In genomic region chr4:123026597-123026996, GRCm38 (mm10) we compare ENCODE assay signal across 22 mouse cellular contexts. TPM values are rescaled to one million over a fixed set of nuclear protein-coding genes. Genes with fewer than 3 reads are reported as not detected.
DNase-seq lines count a peak whose midpoint lies in the region; ATAC-seq and TF ChIP-seq lines count a peak whose summit lies in the region.
"Had no signal": no experiment of that assay in that cellular context is flagged by ENCODE, and none has a peak within 500 bp of the region (broad histone marks: within the 10 kb centered on the region; RNA-seq: fewer than 3 reads in every experiment).

No protein-coding gene starts in this region.

- TF ChIP-seq CTCF in liver, adult 2 months (IDR thresholded peaks at IDR 0.05; ENCODE audit: low read depth, low read length): no peak
- TF ChIP-seq CTCF in CH12.LX (conservative IDR thresholded peaks at IDR 0.05 in 1 of 2, IDR thresholded peaks at IDR 0.05 in 1 of 2; ENCODE audit: low read depth in 2 of 2, low read length in 2 of 2): no peak
- no peak for TF ChIP-seq CTCF in small intestine, adult 2 months (IDR thresholded peaks at IDR 0.05; ENCODE audit: extremely low read depth, insufficient read length, insufficient replicate concordance, low read depth, low read length)

- peak; percentile 71; the same call in 1 of the 2 replicates for TF ChIP-seq EP300 in CH12.LX (IDR thresholded peaks at IDR 0.05; ENCODE audit: low read length)

- H3K4me2 ChIP-seq in liver, embryonic 11.5 days: no peak overlapping the region
- peak overlapping the region; percentile 77 for H3K4me2 ChIP-seq in CH12.LX (ENCODE audit: insufficient read depth, low read depth, poor library complexity, severe bottlenecking)
- no peak overlapping the region for H3K4me2 ChIP-seq in heart, embryonic 12.5 days
- H3K4me2 ChIP-seq: limb, embryonic 13.5 days; midbrain, embryonic 15.5 days; neural tube, embryonic 12.5 days had no signal

- peaks cover 24% of the 10 kb centered on the region for H3K79me2 ChIP-seq in liver, adult 2 months (ENCODE audit: control insufficient read depth, insufficient read depth, low read length)
- H3K79me2 ChIP-seq in CH12.LX (replicated peaks; ENCODE audit: control insufficient read depth, extremely low read depth, insufficient read depth, poor library complexity, severe bottlenecking): peaks cover 77% of the 10 kb centered on the region

- WGBS in liver, adult 2 months: 50% methylated on average over 4 of the region's 4 CpGs
- 58% methylated on average over 4 of the region's 4 CpGs for WGBS in liver, embryonic 11.5 days
- WGBS in small intestine, adult 2 months: 69% methylated on average over 4 of the region's 4 CpGs
- WGBS in heart, embryonic 12.5 days: 85% methylated on average over 4 of the region's 4 CpGs

- peaks cover 23% of the 10 kb centered on the region for H3K4me1 ChIP-seq in liver, adult 2 months (ENCODE audit: control insufficient read depth, insufficient read depth, low read length)
- H3K4me1 ChIP-seq in liver, embryonic 11.5 days (replicated peaks; ENCODE audit: control insufficient read depth, insufficient read depth, low read length): peaks cover 8% of the 10 kb centered on the region; the same call in 1 of the 2 replicates
- peaks cover 16 to 36% of the 10 kb centered on the region in 2 experiments for H3K4me1 ChIP-seq in CH12.LX (ENCODE audit: control insufficient read depth in 1 of 2, insufficient read depth in 2 of 2)
- no peaks in the 10 kb centered on the region for H3K4me1 ChIP-seq in small intestine, adult 2 months (ENCODE audit: control insufficient read depth, insufficient read depth, insufficient read length, low read length)
- peaks cover 17% of the 10 kb centered on the region; the same call in 1 of the 2 replicates for H3K4me1 ChIP-seq in heart, embryonic 12.5 days (replicated peaks)

- H3K27ac ChIP-seq in liver, adult 2 months (replicated peaks; ENCODE audit: insufficient read depth, low read depth, low read length): peak overlapping the region; percentile 52
- H3K27ac ChIP-seq in liver, embryonic 11.5 days (ENCODE audit: low read depth, low read length): no peak overlapping the region
- peak overlapping the region; percentile 54 for H3K27ac ChIP-seq in CH12.LX (ENCODE audit: insufficient read depth, low read depth)
- H3K27ac ChIP-seq in small intestine, adult 2 months (ENCODE audit: insufficient read depth, low read depth, low read length): peak overlapping the region; percentile 58
- H3K27ac ChIP-seq in heart, embryonic 12.5 days (ENCODE audit: poor library complexity, severe bottlenecking): no peak overlapping the region
- H3K27ac ChIP-seq: embryonic facial prominence, embryonic 10.5 days; limb, embryonic 13.5 days; midbrain, embryonic 15.5 days; neural tube, embryonic 12.5 days had no signal

- no peaks in the 10 kb centered on the region for H3K27me3 ChIP-seq in liver, adult 2 months (ENCODE audit: control insufficient read depth, insufficient read depth, low read length)
- no peaks in the 10 kb centered on the region for H3K27me3 ChIP-seq in liver, embryonic 11.5 days (replicated peaks; ENCODE audit: control insufficient read depth, insufficient read depth, low read length)
- H3K27me3 ChIP-seq in CH12.LX (replicated peaks): no peaks in the 10 kb centered on the region
- H3K27me3 ChIP-seq in small intestine, adult 2 months (ENCODE audit: control insufficient read depth, insufficient read depth, low read length): no peaks in the 10 kb centered on the region
- H3K27me3 ChIP-seq in heart, embryonic 12.5 days (replicated peaks): no peaks in the 10 kb centered on the region
- H3K27me3 ChIP-seq: limb, embryonic 13.5 days; midbrain, embryonic 15.5 days; neural tube, embryonic 12.5 days had no signal

- dilution Hi-C loops in CH12.LX (cut with MboI; ENCODE audit: extremely low pct_ligation_motif_present, extremely low pct_unique_long_range_greater_than_20kb, low sequenced_read_pairs): no loop called here

- ATAC-seq in liver, embryonic 11.5 days (replicated peaks; ENCODE audit: low FRiP score): no peak
- ATAC-seq in granulocyte monocyte progenitor cell, adult 5-6 weeks (replicated peaks; ENCODE audit: poor library complexity, severe bottlenecking): peak; percentile 83
- no peak for ATAC-seq in heart, embryonic 12.5 days (ENCODE audit: insufficient number of reproducible peaks, low FRiP score)
- ATAC-seq: activated CD4-positive, CD25-positive, alpha-beta regulatory T cell, adult 4 months; forebrain, embryonic 16.5 days; hindbrain, embryonic 16.5 days; intestine, embryonic 16.5 days; midbrain, embryonic 15.5 days had no signal

- H3K9ac ChIP-seq in liver, adult 2 months (ENCODE audit: low read depth, low read length): no peak overlapping the region
- H3K9ac ChIP-seq in liver, embryonic 11.5 days (ENCODE audit: low read depth, low read length): no peak overlapping the region
- H3K9ac ChIP-seq in CH12.LX (ENCODE audit: insufficient read depth, low read depth): no peak overlapping the region
- no peak overlapping the region for H3K9ac ChIP-seq in heart, embryonic 12.5 days
- H3K9ac ChIP-seq: limb, embryonic 13.5 days; midbrain, embryonic 15.5 days; neural tube, embryonic 12.5 days had no signal

- H3K4me3 ChIP-seq in liver, adult 2 months (ENCODE audit: insufficient read depth, low read depth, low read length): no peak overlapping the region
- H3K4me3 ChIP-seq in liver, embryonic 11.5 days (ENCODE audit: low read depth, low read length): no peak overlapping the region
- no peak overlapping the region for H3K4me3 ChIP-seq in CH12.LX (replicated peaks in 1 of 3; ENCODE audit: low read depth in 2 of 3, low read length in 2 of 3, poor library complexity in 1 of 3)
- H3K4me3 ChIP-seq in small intestine, adult 2 months (ENCODE audit: low read depth, low read length): no peak overlapping the region
- H3K4me3 ChIP-seq in heart, embryonic 12.5 days: no peak overlapping the region
- H3K4me3 ChIP-seq: embryonic facial prominence, embryonic 10.5 days; limb, embryonic 13.5 days; midbrain, embryonic 15.5 days; neural tube, embryonic 12.5 days had no signal

- DNase-seq in liver, adult 2 months (ENCODE audit: extremely low read depth, low read depth, low spot score): no peak
- DNase-seq in liver, embryonic 11.5 days (ENCODE audit: low spot score): no peak
- peak; percentile 37 for DNase-seq in CH12.LX (ENCODE audit: extremely low read depth)
- DNase-seq in ovary, postnatal 36 days (ENCODE audit: low spot score): no peak
- DNase-seq in cerebellum, adult 18-20 months: no peak
- DNase-seq: adrenal gland, adult 8-10 months; cerebellum, adult 9-11 months; heart, postnatal 4 days; kidney, postnatal 25 days; lung, postnatal 14 days; right cerebral cortex, postnatal 4 days had no signal

- TF ChIP-seq POLR2A in liver, adult 2 months (IDR thresholded peaks at IDR 0.05; ENCODE audit: extremely low read depth, insufficient read depth, low read length): no peak
- no peak for TF ChIP-seq POLR2A in CH12.LX (IDR thresholded peaks at IDR 0.05; ENCODE audit: low read depth, low read length)
- no peak for TF ChIP-seq POLR2A in small intestine, adult 2 months (IDR thresholded peaks at IDR 0.05; ENCODE audit: low read depth, low read length)

- in situ Hi-C loops in CH12.LX (cut with MboI; ENCODE audit: low pct_ligation_motif_present, low pct_unique_long_range_greater_than_20kb, low sequenced_read_pairs): no loop called here

- H3K36me3 ChIP-seq in liver, adult 2 months (ENCODE audit: control insufficient read depth, insufficient read depth, low read length): peaks cover 15% of the 10 kb centered on the region; the same call in 1 of the 2 replicates
- peaks cover 14% of the 10 kb centered on the region for H3K36me3 ChIP-seq in liver, embryonic 11.5 days (ENCODE audit: control insufficient read depth, insufficient read depth, low read length)
- H3K36me3 ChIP-seq in CH12.LX (replicated peaks in 1 of 2; ENCODE audit: control insufficient read depth in 1 of 2, insufficient read depth in 1 of 2, low read length in 1 of 2): peaks cover 22 to 66% of the 10 kb centered on the region in 2 experiments
- H3K36me3 ChIP-seq in small intestine, adult 2 months (ENCODE audit: control insufficient read depth, insufficient read depth, low read length): peaks cover 11% of the 10 kb centered on the region
- peaks cover 44% of the 10 kb centered on the region for H3K36me3 ChIP-seq in heart, embryonic 12.5 days

- H3K9me3 ChIP-seq in liver, embryonic 11.5 days (ENCODE audit: control insufficient read depth, low read length): no peaks in the 10 kb centered on the region
- peaks cover 10% of the 10 kb centered on the region for H3K9me3 ChIP-seq in CH12.LX (replicated peaks; ENCODE audit: low read length)
- H3K9me3 ChIP-seq in heart, embryonic 12.5 days (replicated peaks): no peaks in the 10 kb centered on the region
- H3K9me3 ChIP-seq: embryonic facial prominence, embryonic 10.5 days; limb, embryonic 13.5 days; midbrain, embryonic 15.5 days; neural tube, embryonic 12.5 days had no signal

- TF ChIP-seq RAD21 in CH12.LX (IDR thresholded peaks at IDR 0.05; ENCODE audit: low read depth, low read length): no peak

TF ChIP-seq in CH12.LX, 34 proteins besides CTCF, POLR2A, EP300 and RAD21 (continues in another document):
- TF ChIP-seq BHLHE40 (IDR thresholded peaks at IDR 0.05; ENCODE audit: low read depth, low read length) (peak; percentile 6), JUND (conservative IDR thresholded peaks at IDR 0.05; ENCODE audit: low read depth, low read length) (no peak)

RNA-seq across cellular contexts. Expression of gene Trit1, which starts 10.2 kb away (rescaled TPM):
- 9.2 and 11.2 TPM in 2 replicates for total RNA-seq in liver, adult 2 months (2014; rRNA removed)
- 3.2 and 4.3 TPM in 2 replicates for polyA plus RNA-seq in liver, adult 2 months (2012; rRNA removed)
- polyA plus RNA-seq in liver, embryonic 11.5 days (2014; fragmentation: Nextera tagmentation; extraction: Ambion mirVana): 17.2 and 17.5 TPM in 2 replicates
- total RNA-seq in CH12.LX (2012; rRNA removed): 17.7 and 18.9 TPM in 2 replicates
- 21.3 and 21.9 TPM in 2 replicates for total RNA-seq in CH12.LX (2014; rRNA removed)
- polyA plus RNA-seq in CH12.LX (2012; ENCODE audit: insufficient read length, low read depth): 19.8 and 22.2 TPM in 2 replicates
- total RNA-seq in granulocyte monocyte progenitor cell, adult 5-6 weeks (2014; fragmentation: Nextera tagmentation): 10.8 and 21.5 TPM in 2 replicates
- 20.4 and 20.7 TPM in 2 replicates for total RNA-seq in granulocyte monocyte progenitor cell, adult 5-6 weeks (2017)
- polyA plus RNA-seq in small intestine, adult 2 months (2012; rRNA removed): 2.5 and 2.7 TPM in 2 replicates
- polyA plus RNA-seq in heart, embryonic 12.5 days (2016; fragmentation: Nextera tagmentation; extraction: Ambion mirVana): 13.4 and 14.3 TPM in 2 replicates

RNA-seq across cellular contexts. Expression of gene Mycl, which starts 31.1 kb away (rescaled TPM):
- total RNA-seq in liver, adult 2 months (2014; rRNA removed): 7.0 and 7.6 TPM in 2 replicates
- 3.3 and 3.6 TPM in 2 replicates for polyA plus RNA-seq in liver, adult 2 months (2012; rRNA removed)
- 3.1 and 4.0 TPM in 2 replicates for polyA plus RNA-seq in liver, embryonic 11.5 days (2014; fragmentation: Nextera tagmentation; extraction: Ambion mirVana)
- total RNA-seq in CH12.LX (2012; rRNA removed) (0.46 and 0.51 TPM in 2 replicates), CH12.LX (2014; rRNA removed) (0.38 and 0.41 TPM in 2 replicates)
- polyA plus RNA-seq in CH12.LX (2012; ENCODE audit: insufficient read length, low read depth): 0.44 and 0.65 TPM in 2 replicates
- total RNA-seq in granulocyte monocyte progenitor cell, adult 5-6 weeks (2014; fragmentation: Nextera tagmentation): 1.5 and 4.4 TPM in 2 replicates
- total RNA-seq in granulocyte monocyte progenitor cell, adult 5-6 weeks (2017): 0.21 and 0.78 TPM in 2 replicates
- 3.0 and 7.1 TPM in 2 replicates for polyA plus RNA-seq in small intestine, adult 2 months (2012; rRNA removed)
- 0.74 and 1.2 TPM in 2 replicates for polyA plus RNA-seq in heart, embryonic 12.5 days (2016; fragmentation: Nextera tagmentation; extraction: Ambion mirVana)
- polyA plus RNA-seq: activated CD4-positive, CD25-positive, alpha-beta regulatory T cell, adult 4 months had no signal

Comparison
In these comparisons a context has a peak if more than half of its experiments do, and no peak if none do; other contexts are left out.
1. H3K27ac ChIP-seq: peak in liver, adult 2 months (single experiment), CH12.LX (single experiment) and small intestine, adult 2 months (single experiment); none in liver, embryonic 11.5 days (single experiment) and heart, embryonic 12.5 days (single experiment).